Mouse (Mus musculus) stomach, embryonic 16.5 days (tissue): ENCODE results near the gene Hdac5. TPM values are rescaled to one million over a fixed set of nuclear protein-coding genes. Genes with fewer than 3 reads are reported as not detected.

ENCODE experiments used
- ATAC-seq: fragments of 200-750 bp; cut with Nextera tagmentation; 2 replicates; pipeline ENCODE4 v1.8.0; 2017; ENCODE audit warnings: moderate number of reproducible peaks, moderate TSS enrichment; ENCODE audit not compliant: insufficient read depth, low FRiP score
- H3K27ac ChIP-seq: fragments of 300-500 bp; sonication (generic); 2 replicates; pipeline ENCODE4 v1.5.1; 2014; ENCODE audit warnings: low read length
- H3K27me3 ChIP-seq: fragments of 300-500 bp; sonication (generic); 2 replicates; pipeline ENCODE4 v1.6.1; 2014; ENCODE audit warnings: low read length, control low read depth, mixed read lengths; ENCODE audit not compliant: control insufficient read depth, insufficient read depth
- H3K36me3 ChIP-seq: fragments of 300-500 bp; sonication (generic); 2 replicates; pipeline ENCODE4 v1.6.1; 2014; ENCODE audit warnings: low read length; ENCODE audit not compliant: control insufficient read depth, insufficient read depth
- H3K4me1 ChIP-seq: fragments of 300-500 bp; sonication (generic); 2 replicates; pipeline ENCODE4 v1.6.1; 2014; ENCODE audit warnings: low read length, control low read depth, mixed read lengths; ENCODE audit not compliant: control insufficient read depth, insufficient read depth
- H3K4me2 ChIP-seq: fragments of 300-500 bp; sonication (generic); 2 replicates; pipeline ENCODE4 v1.6.1; 2014; ENCODE audit warnings: low read depth, low read length, mixed read lengths
- H3K4me3 ChIP-seq: fragments of 300-500 bp; sonication (generic); replicated peaks from 2 replicates; pipeline ENCODE4 v1.5.1; 2014; ENCODE audit warnings: mild to moderate bottlenecking, low read length
- H3K9ac ChIP-seq: fragments of 300-500 bp; sonication (generic); 2 replicates; pipeline ENCODE4 v1.6.1; 2014; ENCODE audit warnings: low read length
- H3K9me3 ChIP-seq: fragments of 300-500 bp; sonication (generic); replicated peaks from 2 replicates; pipeline ENCODE4 v1.6.1; 2016; ENCODE audit warnings: low read length, control low read depth; ENCODE audit not compliant: control insufficient read depth
- WGBS: fragments of 180-500 bp; shearing (Covaris S2); extraction: QIAGEN DNeasy Blood & Tissue Kit; methylation state at CpG from one replicate; pipeline ENCODE4 v1.1.7; 2014; 5-methylcytosine and 5-hydroxymethylcytosine counted together
- polyA plus RNA-seq: library from polyadenylated mRNA; unstranded; fragments of >200 nt; fragmentation: Nextera tagmentation; extraction: Ambion mirVana; gene quantifications from 2 replicates; pipeline ENCODE4 v1.2.1, GENCODE M21; 2015

Gene Hdac5
- polyA plus RNA-seq, 1 experiment from 2014 or later, result 60.6 TPM

DNA sequence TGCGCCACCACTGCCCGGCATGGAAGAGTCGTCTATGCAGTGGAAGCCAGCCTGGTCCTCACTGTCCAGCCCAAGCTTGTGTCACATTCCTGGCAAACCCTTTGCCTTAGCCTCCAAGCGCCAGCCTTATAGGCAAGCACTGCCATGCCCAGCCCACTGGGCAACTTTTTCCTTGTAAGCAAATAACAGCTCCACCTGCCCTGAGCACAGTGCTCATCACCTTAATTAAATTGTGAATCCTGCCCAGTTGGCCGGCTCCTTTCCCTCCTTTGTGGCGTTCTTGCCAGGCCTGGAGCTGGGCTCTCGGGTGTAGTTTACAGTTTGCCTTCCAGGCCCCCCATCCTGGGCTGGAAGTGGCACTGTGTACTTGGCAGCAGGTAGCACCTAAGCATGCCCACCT is 33.2 kb upstream of the Hdac5 start:
- ATAC-seq, result no peak
- no peaks in the 10 kb centered on the region for H3K27me3 ChIP-seq
- no peaks in the 10 kb centered on the region for H3K36me3 ChIP-seq
- H3K4me3 ChIP-seq, result no peak overlapping the region
- no peaks in the 10 kb centered on the region for H3K9me3 ChIP-seq
- WGBS, result 91% methylated on average over 7 of the region's 7 CpGs
- H3K4me1 ChIP-seq, result peaks cover 4% of the 10 kb centered on the region; the same call in 1 of the 2 replicates
- no peak overlapping the region for H3K4me2 ChIP-seq
- no peak overlapping the region for H3K27ac ChIP-seq
- no peak overlapping the region for H3K9ac ChIP-seq

DNA sequence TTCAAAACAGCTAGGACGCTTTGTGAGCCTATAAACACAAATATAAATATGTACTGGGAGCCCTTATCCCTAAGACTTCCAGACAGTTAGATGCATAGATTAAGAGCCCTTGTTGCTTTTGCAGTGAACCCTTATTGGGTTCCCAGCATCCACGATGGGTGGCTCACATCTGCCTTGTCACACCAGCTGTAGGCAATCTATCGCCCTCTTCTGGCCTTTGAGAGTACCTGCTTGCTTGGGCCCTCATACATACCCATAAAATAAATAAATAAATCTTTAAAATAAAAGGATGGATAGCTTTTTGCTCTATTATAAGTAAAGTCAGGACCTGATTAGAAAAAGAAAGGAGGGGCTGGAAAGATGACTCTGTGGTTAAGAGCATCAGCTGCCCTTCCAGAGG is 28.6 kb upstream of the Hdac5 start:
- H3K9me3 ChIP-seq, result no peaks in the 10 kb centered on the region
- WGBS, result 86% methylated on average over 3 of the region's 3 CpGs
- no peak overlapping the region for H3K4me3 ChIP-seq
- H3K27me3 ChIP-seq, result no peaks in the 10 kb centered on the region
- H3K4me2 ChIP-seq, result no peak overlapping the region
- no peak overlapping the region for H3K9ac ChIP-seq
- no peak for ATAC-seq
- no peak overlapping the region for H3K27ac ChIP-seq
- no peaks in the 10 kb centered on the region for H3K36me3 ChIP-seq
- no peaks in the 10 kb centered on the region for H3K4me1 ChIP-seq

DNA sequence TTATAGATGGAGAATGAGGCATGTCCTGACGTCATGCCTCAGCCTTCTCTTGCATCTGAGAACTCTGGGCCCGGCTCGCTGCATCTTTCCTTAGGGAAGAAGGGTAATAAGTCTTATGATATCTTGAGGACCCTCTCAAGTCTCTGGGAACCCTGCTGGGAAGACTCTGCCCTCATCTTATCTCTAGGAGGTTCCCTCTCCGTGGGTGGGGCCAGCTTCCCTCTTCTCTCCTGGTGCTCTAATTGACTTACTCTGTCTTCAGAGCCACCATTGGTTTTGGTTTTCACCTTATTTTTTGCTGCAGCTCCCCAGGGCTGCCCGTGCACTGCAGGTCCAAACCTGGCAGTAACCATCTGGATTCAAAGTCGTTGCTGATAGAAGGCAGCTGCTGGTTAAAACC is 28.1 kb upstream of the Hdac5 start:
- ATAC-seq, result no peak

DNA sequence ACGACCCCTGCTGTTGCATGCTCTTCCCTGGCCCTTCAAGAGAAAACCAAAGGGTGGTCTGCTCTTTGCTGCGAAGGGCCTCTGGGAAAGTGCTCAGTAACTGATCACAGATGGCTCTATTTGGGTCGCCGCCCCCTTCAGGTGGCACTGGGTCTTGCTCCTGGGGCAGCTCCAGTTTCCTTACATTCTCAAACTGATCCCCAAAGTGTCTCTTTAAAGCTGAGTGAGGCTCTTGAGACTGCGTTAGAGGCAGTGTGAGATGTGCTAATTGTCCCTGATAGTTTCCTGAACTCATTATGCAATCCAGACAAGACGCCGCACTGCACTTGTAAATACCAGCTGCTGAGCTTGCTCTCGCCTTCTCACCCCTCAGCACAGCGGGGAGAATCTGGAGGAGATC is 27.5 kb upstream of the Hdac5 start:
- Histone ChIP-seq H3K4me2 (no peak overlapping the region), H3K9ac (no peak overlapping the region), H3K4me1 (no peaks in the 10 kb centered on the region), H3K27ac (no peak overlapping the region), H3K27me3 (no peaks in the 10 kb centered on the region), H3K9me3 (no peaks in the 10 kb centered on the region), H3K4me3 (no peak overlapping the region), H3K36me3 (no peaks in the 10 kb centered on the region)
- no peak for ATAC-seq
- 44% methylated on average over 9 of the region's 9 CpGs for WGBS

More for the DNA sequence above, 28.1 kb upstream of the Hdac5 start:
- no peaks in the 10 kb centered on the region for H3K27me3 ChIP-seq
- no peak overlapping the region for H3K9ac ChIP-seq
- H3K4me3 ChIP-seq, result no peak overlapping the region
- no peaks in the 10 kb centered on the region for H3K4me1 ChIP-seq
- H3K27ac ChIP-seq, result no peak overlapping the region
- 85% methylated on average over 6 of the region's 6 CpGs for WGBS
- H3K9me3 ChIP-seq, result no peaks in the 10 kb centered on the region
- no peak overlapping the region for H3K4me2 ChIP-seq
- H3K36me3 ChIP-seq, result no peaks in the 10 kb centered on the region

DNA sequence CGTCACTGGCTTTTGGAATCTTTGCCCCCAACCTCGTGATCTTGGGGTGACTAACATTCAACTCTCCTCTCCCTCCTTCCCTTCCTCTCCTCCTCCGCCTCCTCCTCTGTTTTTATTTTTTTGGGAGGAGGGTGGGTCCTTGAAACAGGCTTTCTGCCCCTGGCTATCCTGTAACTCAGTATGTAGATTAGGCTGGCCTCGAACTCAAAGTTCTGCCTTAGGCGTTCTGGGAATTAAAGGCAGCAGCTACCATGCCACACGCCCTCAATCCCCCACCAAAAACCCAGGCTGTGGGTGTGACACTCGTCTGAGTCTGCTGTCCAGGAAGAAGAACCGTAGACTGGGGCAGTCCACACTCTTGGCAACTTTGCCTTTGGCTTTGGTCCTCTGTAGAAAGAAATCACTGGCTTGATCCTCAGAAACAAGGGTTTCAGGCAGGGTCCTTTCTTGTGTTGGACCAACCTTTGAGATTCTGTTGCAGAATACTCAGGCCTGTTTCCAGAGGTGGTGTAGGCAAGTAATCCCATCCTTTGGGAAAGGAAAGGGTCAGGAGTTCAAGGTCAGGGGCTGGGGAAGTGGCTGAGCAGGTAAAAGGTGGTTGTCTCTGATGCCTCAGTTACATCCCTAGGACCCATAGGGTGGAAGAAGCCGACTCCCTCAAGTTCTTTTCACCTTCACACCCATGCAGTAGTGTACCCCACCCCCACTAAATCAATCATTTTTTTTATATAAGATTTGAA is 19.6 kb upstream of the Hdac5 start:
- H3K27me3 ChIP-seq, result no peaks in the 10 kb centered on the region
- H3K4me1 ChIP-seq, result peaks cover 26% of the 10 kb centered on the region
- H3K9ac ChIP-seq, result peak overlapping the region; percentile 83
- peak overlapping the region; percentile 86 for H3K4me2 ChIP-seq
- no peak overlapping the region; the same call in 1 of the 2 replicates for H3K27ac ChIP-seq
- no peak for ATAC-seq
- H3K9me3 ChIP-seq, result no peaks in the 10 kb centered on the region
- WGBS, result 14% methylated on average over 9 of the region's 9 CpGs
- H3K36me3 ChIP-seq, result no peaks in the 10 kb centered on the region
- peak overlapping the region; percentile 70 for H3K4me3 ChIP-seq

DNA sequence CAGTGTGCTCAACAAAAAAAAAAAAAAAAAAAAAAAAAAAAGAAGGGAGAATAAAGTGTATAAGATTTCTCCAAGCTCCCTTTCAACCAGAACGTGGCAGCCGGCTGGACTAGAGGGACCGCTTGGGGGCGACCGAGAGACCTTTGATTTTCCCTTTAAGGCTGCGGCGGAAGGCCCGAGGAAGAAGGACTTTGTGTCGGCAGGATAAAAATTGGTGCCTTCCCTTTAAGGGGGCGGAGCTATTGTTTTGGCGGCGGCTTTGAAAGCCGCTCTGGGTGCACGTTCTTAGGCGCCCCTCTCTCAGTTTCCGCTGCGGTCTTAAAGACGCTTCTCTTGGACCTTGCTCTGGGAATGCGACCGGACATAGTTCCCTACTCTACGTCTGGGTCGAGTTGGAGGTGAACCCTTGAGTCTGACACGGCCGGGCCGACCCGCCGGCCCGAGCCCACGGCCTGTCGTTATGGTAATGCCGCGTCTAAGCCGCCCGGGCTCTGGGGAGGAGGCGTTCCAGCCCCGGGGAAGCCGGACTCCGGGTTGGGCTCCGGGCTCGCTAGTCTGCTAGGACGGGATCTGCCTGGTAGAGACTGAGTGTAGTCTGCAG is 18.8 kb upstream of the Hdac5 start, which contains the start of gene BC030867:
Gene BC030867 (plus strand): TSS at position 253 of the 601 bp plus-strand sequence.
- peak; percentile 39; the same call in 1 of the 2 replicates for ATAC-seq
- WGBS, result under 1% methylated on average over 41 of the region's 41 CpGs

DNA sequence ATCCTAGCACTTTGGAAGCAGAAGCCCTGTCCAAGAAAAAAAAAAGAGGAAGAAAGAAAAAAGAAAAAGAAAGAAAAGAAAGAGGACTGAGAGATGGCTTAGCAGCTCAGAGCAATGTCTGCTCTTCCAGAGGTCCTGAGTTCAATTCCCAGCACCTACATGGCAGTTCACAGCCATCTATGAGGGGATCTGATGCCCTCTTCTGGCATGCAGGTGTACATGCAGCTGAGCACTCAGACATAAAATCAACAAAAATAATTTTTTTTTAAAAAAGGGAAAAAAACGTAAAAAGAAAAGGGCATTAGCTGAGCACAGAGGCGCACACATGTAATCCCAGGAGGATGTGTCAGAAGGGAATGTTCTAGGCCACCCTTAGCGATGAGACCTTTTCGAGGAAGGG is 16.9 kb upstream of the Hdac5 start:
- Histone ChIP-seq H3K4me1 (peaks cover 27% of the 10 kb centered on the region), H3K36me3 (no peaks in the 10 kb centered on the region), H3K27me3 (no peaks in the 10 kb centered on the region), H3K4me2 (no peak overlapping the region), H3K27ac (no peak overlapping the region), H3K4me3 (no peak overlapping the region), H3K9ac (no peak overlapping the region), H3K9me3 (0 out of 2 replicates have a peak, but pooled peaks cover 2% of the 10 kb centered on the region)
- ATAC-seq, result no peak
- 89% methylated on average over 4 of the region's 4 CpGs for WGBS

More for the DNA sequence above, 18.8 kb upstream of the Hdac5 start, which contains the start of gene BC030867:
- Histone ChIP-seq H3K4me2 (peak within 1 kb of the TSS; percentile 86), H3K9ac (peak within 1 kb of the TSS; percentile 83), H3K4me1 (peaks cover 27% of the 10 kb centered on the region), H3K4me3 (peak within 1 kb of the TSS; percentile 70), H3K36me3 (no peaks in the 10 kb centered on the region), H3K27ac (peak within 1 kb of the TSS; percentile 55), H3K27me3 (no peaks in the 10 kb centered on the region), H3K9me3 (no peaks in the 10 kb centered on the region)

DNA sequence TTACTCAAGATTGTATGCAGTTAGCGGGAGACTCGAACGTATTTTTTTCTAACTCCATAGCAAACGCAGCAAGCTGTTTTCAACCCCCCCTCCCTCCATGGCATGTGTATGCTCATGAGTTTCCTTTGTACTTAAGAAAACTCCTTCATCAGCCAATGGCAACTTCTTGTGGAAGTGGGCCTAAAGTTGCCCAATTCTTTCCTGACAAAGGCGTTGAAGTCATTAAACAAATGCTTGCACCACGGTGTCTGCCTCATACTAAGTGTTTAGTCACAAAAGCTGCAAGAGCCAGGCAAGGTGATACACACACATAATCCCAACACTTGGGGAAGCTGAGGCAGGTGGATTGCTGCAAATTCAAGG is 16.3 kb upstream of the Hdac5 start:
- Histone ChIP-seq H3K9ac (no peak overlapping the region), H3K9me3 (0 out of 2 replicates have a peak, but pooled peaks cover 3% of the 10 kb centered on the region), H3K36me3 (no peaks in the 10 kb centered on the region), H3K4me1 (peaks cover 27% of the 10 kb centered on the region), H3K4me2 (peak overlapping the region; percentile 83; the same call in 1 of the 2 replicates), H3K27me3 (no peaks in the 10 kb centered on the region), H3K4me3 (no peak overlapping the region), H3K27ac (peak overlapping the region; percentile 92)
- 56% methylated on average over 6 of the region's 6 CpGs for WGBS
- ATAC-seq, result no peak

DNA sequence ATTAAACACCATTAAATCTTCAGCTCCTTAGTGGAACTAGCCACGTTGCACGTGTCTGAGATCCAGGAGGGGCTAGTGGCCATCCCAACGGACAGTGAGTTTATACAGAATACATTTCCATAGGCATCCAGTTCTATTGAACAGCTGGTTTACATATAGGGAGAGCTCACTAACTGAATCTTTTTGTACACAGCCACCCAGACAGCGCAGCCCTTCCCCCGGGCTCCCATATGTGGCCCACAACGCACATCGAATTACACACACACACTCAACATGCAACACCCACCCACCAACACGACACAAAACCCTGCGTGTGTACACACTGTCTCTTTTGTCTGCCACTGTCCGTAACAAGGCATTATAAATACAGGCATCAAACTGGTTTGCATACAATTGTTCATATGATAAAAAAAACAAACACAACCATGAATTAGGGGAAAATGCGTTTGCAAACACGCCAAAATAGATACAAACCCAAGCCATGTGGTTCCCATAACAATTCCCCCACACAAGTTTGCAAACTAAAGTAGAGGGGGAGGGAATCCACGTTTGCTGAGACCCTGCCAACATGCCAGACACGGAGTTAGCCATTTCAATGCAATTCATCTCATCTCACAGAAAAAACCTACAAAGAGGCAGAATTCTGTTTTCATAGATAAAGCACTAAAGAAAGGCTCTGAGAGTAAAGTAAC is 15.8 kb upstream of the Hdac5 start:
- Histone ChIP-seq H3K27me3 (no peaks in the 10 kb centered on the region), H3K9ac (peak overlapping the region; percentile 63), H3K4me2 (peak overlapping the region; percentile 83), H3K4me3 (peak overlapping the region; percentile 34), H3K9me3 (0 out of 2 replicates have a peak, but pooled peaks cover 3% of the 10 kb centered on the region), H3K36me3 (no peaks in the 10 kb centered on the region), H3K27ac (peak overlapping the region; percentile 92), H3K4me1 (peaks cover 27% of the 10 kb centered on the region)
- 26% methylated on average over 14 of the region's 14 CpGs for WGBS
- peak; percentile 22; the same call in 1 of the 2 replicates for ATAC-seq
